Mouse (Mus musculus) embryonic facial prominence, embryonic 11.5 days (tissue): Measurements from ENCODE around the gene Itprid2. TPM values are rescaled to one million over a fixed set of nuclear protein-coding genes. Genes with fewer than 3 reads are reported as not detected.

Experiments
- polyA plus RNA-seq: library from polyadenylated mRNA; unstranded; fragments of >200 nt; fragmentation: Nextera tagmentation; extraction: Ambion mirVana; gene quantifications from 2 replicates; pipeline ENCODE4 v1.2.1, GENCODE M21; 2014

The Itprid2 gene
- polyA plus RNA-seq, 1 experiment from 2014 or later: 10.5 TPM

Other genes with a start within 250 kb of the Itprid2 start
- gene Neurod1, start 178.6 kb upstream of the Itprid2 start, polyA plus RNA-seq: 23.6 and 28.1 TPM in 2 replicates
- gene Cerkl, start 178.6 kb upstream of the Itprid2 start, polyA plus RNA-seq: 2.5 and 2.8 TPM in 2 replicates
- gene Ppp1r1c, start 72.4 kb downstream of the Itprid2 start, polyA plus RNA-seq: 23.3 and 25.8 TPM in 2 replicates